Mouse (Mus musculus) kidney, embryonic 14.5 days (tissue): Measurements from ENCODE around the gene Uhrf2. TPM values are rescaled to one million over a fixed set of nuclear protein-coding genes. Genes with fewer than 3 reads are reported as not detected.

ENCODE experiments used
- ATAC-seq: fragments of 200-750 bp; cut with Nextera tagmentation; 2 replicates; pipeline ENCODE4 v1.8.0; 2017; ENCODE audit warnings: moderate number of reproducible peaks, mild to moderate bottlenecking, moderate TSS enrichment, moderate library complexity; ENCODE audit not compliant: low FRiP score, low TSS enrichment
- H3K27ac ChIP-seq: fragments of 300-500 bp; sonication (generic); 2 replicates; pipeline ENCODE4 v1.5.1; 2014; ENCODE audit warnings: low read depth, mild to moderate bottlenecking, low read length, moderate library complexity, mixed read lengths
- H3K27me3 ChIP-seq: fragments of 300-500 bp; sonication (generic); 2 replicates; pipeline ENCODE4 v1.6.1; 2014; ENCODE audit warnings: mild to moderate bottlenecking, low read length; ENCODE audit not compliant: control insufficient read depth, insufficient read depth
- H3K36me3 ChIP-seq: fragments of 300-500 bp; sonication (generic); 2 replicates; pipeline ENCODE4 v1.6.1; 2014; ENCODE audit warnings: low read length, mixed read lengths; ENCODE audit not compliant: control insufficient read depth, insufficient read depth
- H3K4me1 ChIP-seq: fragments of 300-500 bp; sonication (generic); 2 replicates; pipeline ENCODE4 v1.6.1; 2014; ENCODE audit warnings: low read length, mixed read lengths; ENCODE audit not compliant: control insufficient read depth, insufficient read depth
- H3K4me2 ChIP-seq: fragments of 300-500 bp; sonication (generic); replicated peaks from 2 replicates; pipeline ENCODE4 v1.6.1; 2014; ENCODE audit warnings: low read depth, mild to moderate bottlenecking, low read length
- H3K4me3 ChIP-seq: fragments of 300-500 bp; sonication (generic); 2 replicates; pipeline ENCODE4 v1.5.1; 2014; ENCODE audit warnings: mild to moderate bottlenecking, low read length
- H3K9ac ChIP-seq: fragments of 300-500 bp; sonication (generic); 2 replicates; pipeline ENCODE4 v1.6.1; 2014; ENCODE audit warnings: low read depth, mild to moderate bottlenecking, low read length, moderate library complexity
- H3K9me3 ChIP-seq: fragments of 300-500 bp; sonication (generic); 2 replicates; pipeline ENCODE4 v1.6.1; 2016; ENCODE audit warnings: low read length; ENCODE audit not compliant: control insufficient read depth
- WGBS: fragments of 180-500 bp; shearing (Covaris S2); extraction: QIAGEN DNeasy Blood & Tissue Kit; methylation state at CpG from one replicate; pipeline ENCODE4 v1.1.7; 2014; 5-methylcytosine and 5-hydroxymethylcytosine counted together
- polyA plus RNA-seq: library from polyadenylated mRNA; unstranded; fragments of >200 nt; fragmentation: Nextera tagmentation; extraction: Ambion mirVana; gene quantifications from 2 replicates; pipeline ENCODE4 v1.2.1, GENCODE M21; 2014

Uhrf2 gene
- polyA plus RNA-seq, 1 experiment from 2014 or later: 101 TPM

DNA sequence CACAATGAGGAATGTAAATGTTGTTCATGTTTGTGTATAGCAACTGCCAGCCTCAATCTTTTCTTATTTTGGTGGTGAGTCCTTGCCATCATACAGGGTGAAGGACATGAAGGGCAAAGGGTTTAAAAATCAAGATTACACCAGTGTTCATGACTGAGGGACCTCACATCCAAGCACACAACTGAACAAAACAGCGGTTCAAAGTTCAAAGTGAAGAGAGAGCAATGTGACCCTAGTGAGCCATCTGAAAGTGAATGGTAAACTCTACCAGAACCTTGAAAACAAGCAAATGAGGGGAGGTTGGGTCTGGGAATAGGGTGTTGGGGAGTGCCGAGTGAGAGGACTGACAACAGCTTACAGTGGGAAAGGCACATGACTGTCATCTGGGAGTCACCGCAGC lies 81.1 kb downstream of the Uhrf2 start:
- 90% methylated on average over 3 of the region's 3 CpGs for WGBS

DNA sequence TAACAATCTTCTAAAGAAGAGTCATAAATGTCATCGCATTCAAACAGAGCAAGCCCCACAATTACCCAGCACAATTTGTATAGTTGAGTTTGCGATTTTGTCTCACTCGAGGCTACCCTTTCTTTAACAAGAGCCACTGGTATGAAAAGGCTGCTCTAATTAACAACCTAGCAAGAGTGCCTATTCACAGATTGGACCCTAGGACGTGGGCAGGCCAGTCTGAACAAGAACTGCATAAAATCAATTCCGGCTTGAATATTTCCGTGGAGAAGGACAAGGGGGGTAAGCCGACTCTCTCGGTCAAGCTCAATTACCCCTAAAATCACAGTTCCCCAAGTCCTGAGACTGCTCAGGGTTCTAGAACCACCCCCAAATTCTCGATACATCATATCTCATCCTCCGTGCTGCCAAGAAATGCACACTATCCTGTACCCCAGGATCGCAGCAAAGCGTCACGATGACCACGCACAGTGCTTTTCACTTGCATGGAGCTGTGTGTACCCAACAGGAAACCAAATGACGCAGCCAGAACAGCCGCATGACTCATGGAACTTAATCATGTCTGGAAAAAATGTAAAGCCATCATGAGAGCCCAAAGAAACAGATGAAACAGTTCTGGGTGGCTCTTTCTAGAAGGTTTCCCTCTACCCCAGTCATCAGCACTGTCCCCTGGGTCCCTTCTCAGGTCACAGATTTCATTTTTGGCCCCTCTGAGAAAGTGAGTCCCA lies 82.8 kb downstream of the Uhrf2 start:
- 90% methylated on average over 16 of the region's 16 CpGs for WGBS
- Histone ChIP-seq H3K4me2 (no peak overlapping the region), H3K4me1 (0 out of 2 replicates have a peak, but pooled peaks cover 3% of the 10 kb centered on the region)

More for the DNA sequence above, 81.1 kb downstream of the Uhrf2 start:
- H3K4me1 ChIP-seq: no peaks in the 10 kb centered on the region
- H3K9me3 ChIP-seq: no peaks in the 10 kb centered on the region
- no peaks in the 10 kb centered on the region for H3K27me3 ChIP-seq
- H3K4me2 ChIP-seq: no peak overlapping the region
- no peak overlapping the region for H3K27ac ChIP-seq
- no peak overlapping the region for H3K4me3 ChIP-seq
- H3K9ac ChIP-seq: no peak overlapping the region
- H3K36me3 ChIP-seq: no peaks in the 10 kb centered on the region
- no peak for ATAC-seq

DNA sequence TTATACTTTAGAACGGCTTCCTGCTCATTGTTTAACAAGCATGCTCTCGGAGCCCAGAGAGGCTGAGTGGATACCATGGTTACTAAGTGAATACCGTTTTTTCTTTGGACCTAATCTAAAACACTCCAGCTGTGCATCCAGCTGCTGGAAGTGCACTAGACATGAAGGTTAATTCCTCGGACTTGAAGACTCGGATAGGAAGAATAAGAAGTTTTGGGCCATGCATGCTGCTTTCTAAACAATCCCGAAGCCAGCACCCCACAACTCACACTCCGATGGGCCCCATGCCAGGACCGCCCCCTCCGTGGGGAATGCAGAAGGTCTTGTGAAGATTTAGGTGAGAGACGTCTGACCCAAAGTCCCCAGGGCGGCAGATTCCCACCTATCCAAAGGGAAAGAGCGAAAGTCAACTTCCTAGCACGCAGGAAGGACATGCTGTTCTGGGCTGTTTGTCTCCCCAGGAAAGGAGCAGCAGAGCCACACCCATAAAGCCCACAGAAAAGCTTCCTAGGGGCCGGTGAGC lies 84.7 kb downstream of the Uhrf2 start:
- WGBS: 64% methylated on average over 14 of the region's 14 CpGs
- Histone ChIP-seq H3K9ac (no peak overlapping the region), H3K4me3 (no peak overlapping the region), H3K27ac (no peak overlapping the region), H3K4me2 (no peak overlapping the region), H3K9me3 (no peaks in the 10 kb centered on the region), H3K4me1 (0 out of 2 replicates have a peak, but pooled peaks cover 3% of the 10 kb centered on the region), H3K27me3 (no peaks in the 10 kb centered on the region), H3K36me3 (no peaks in the 10 kb centered on the region)
- ATAC-seq: no peak

More for the DNA sequence above, 82.8 kb downstream of the Uhrf2 start:
- no peak overlapping the region for H3K9ac ChIP-seq
- no peaks in the 10 kb centered on the region for H3K9me3 ChIP-seq
- no peaks in the 10 kb centered on the region for H3K27me3 ChIP-seq
- H3K36me3 ChIP-seq: no peaks in the 10 kb centered on the region
- no peak overlapping the region for H3K4me3 ChIP-seq
- no peak for ATAC-seq
- no peak overlapping the region for H3K27ac ChIP-seq

DNA sequence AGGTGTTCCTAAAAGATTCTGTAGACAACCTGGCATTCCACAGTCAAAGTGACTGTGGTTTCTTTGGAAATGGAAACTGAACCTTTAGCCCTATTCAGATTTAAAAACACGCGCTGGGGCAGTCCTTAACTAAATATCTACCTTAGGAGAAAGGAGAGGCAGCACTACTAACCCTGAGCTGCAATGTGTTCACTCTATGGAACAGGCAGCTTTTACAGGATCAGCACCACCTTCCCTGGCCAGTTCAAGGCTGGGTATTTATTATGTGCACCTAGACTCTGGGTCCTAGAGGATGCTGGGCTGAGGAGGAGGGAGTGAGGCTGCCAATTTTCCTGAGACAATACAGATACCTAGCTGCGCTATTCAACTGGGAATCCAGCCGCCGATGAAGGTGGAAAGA lies 85.3 kb downstream of the Uhrf2 start:
- Histone ChIP-seq H3K4me2 (no peak overlapping the region), H3K4me3 (no peak overlapping the region), H3K9me3 (no peaks in the 10 kb centered on the region), H3K36me3 (no peaks in the 10 kb centered on the region), H3K4me1 (0 out of 2 replicates have a peak, but pooled peaks cover 3% of the 10 kb centered on the region), H3K27me3 (no peaks in the 10 kb centered on the region), H3K27ac (no peak overlapping the region), H3K9ac (no peak overlapping the region)
- no peak for ATAC-seq
- WGBS: 86% methylated on average over 5 of the region's 5 CpGs

DNA sequence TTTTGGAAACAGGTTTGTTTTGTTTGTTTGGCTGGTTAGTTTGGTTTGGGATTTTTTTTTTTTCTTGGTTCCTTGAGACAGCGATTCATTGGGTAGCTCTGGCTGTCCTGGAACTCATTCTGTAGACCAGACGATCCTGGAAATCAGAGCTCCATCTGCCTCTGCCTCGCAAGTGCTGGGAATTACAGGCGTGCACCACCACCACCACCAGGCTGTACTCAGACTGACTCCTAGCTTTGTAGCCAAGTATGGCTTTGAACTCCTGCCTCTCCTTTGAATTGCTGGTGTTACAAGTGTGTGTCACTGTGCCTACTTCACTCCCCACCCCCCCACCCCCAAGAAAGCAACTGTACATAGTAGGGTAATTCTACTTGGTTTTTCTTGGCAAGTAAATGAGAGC lies 86.9 kb downstream of the Uhrf2 start:
- Histone ChIP-seq H3K9me3 (no peaks in the 10 kb centered on the region), H3K27me3 (no peaks in the 10 kb centered on the region), H3K9ac (no peak overlapping the region), H3K36me3 (no peaks in the 10 kb centered on the region), H3K4me2 (no peak overlapping the region), H3K4me3 (no peak overlapping the region), H3K27ac (no peak overlapping the region), H3K4me1 (0 out of 2 replicates have a peak, but pooled peaks cover 3% of the 10 kb centered on the region)
- ATAC-seq: no peak
- 73% methylated on average over 4 of the region's 4 CpGs for WGBS

DNA sequence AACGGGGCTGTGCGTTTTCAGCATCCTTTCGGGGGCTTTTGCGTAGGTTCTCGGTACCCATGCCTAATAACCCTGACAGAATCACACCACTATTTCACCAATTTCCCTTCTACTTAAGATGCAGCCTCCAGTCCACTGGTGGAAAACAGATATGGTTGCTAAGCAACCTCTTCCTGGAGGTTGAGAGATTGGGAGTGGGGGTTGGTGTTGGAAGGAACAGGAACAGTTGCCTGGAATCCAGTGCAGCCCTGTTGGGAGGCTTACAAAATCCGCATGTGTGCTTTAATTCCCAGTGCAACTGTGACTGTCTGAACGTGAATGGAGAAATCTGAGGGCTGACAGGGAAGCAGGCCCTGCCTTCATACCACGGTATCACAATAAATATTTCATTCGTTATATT lies 87.5 kb downstream of the Uhrf2 start:
- ATAC-seq: no peak
- Histone ChIP-seq H3K4me2 (no peak overlapping the region), H3K27ac (no peak overlapping the region), H3K27me3 (no peaks in the 10 kb centered on the region), H3K4me1 (0 out of 2 replicates have a peak, but pooled peaks cover 3% of the 10 kb centered on the region), H3K9me3 (no peaks in the 10 kb centered on the region), H3K9ac (no peak overlapping the region), H3K36me3 (no peaks in the 10 kb centered on the region), H3K4me3 (no peak overlapping the region)
- WGBS: 72% methylated on average over 9 of the region's 9 CpGs

DNA sequence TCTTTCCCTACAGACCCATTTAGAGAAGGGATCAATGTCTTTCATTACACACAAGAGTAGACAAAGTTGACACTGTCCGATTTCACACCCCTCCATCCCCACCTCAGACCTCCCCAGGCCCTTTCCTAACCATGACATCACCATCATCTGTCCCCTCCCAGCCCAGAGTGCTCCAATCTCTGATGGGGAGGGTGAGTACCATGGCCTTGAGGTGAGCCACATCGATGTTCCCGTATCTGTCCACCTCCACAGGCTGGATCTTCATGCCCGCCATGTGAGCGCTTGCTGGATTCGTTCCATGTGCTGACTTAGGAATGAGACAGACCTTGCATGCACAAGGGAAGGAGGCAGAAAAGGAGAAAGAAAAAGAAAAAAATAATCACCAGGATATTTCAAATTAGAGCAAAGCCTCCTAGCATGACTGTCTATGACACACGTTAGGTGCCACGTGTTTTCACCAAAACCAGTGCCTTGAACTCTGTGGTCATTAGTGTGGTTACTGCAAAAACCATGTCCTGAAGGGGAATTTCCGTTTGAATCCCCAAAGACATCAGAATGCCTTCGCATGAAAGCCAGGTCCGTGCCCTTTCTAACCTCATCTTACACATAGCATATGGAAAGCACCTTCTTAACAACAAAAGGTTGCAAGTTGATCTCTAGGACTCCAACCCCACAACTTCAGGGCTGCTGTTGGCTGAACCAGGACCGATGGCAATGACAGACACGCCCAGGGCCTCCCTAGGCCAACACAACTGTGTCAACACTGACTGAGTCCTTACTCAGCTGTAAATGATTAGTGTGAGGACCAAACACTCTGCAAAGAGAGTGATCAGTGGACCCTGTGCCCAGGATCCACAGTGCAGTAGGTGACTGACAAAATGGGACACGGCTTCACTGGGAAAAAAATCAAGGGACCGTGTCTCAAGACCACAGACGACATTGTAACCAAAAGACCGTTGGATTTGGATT lies 88.3 kb downstream of the Uhrf2 start:
- Histone ChIP-seq H3K27me3 (no peaks in the 10 kb centered on the region), H3K27ac (no peak overlapping the region), H3K4me1 (0 out of 2 replicates have a peak, but pooled peaks cover 3% of the 10 kb centered on the region), H3K4me2 (no peak overlapping the region), H3K36me3 (no peaks in the 10 kb centered on the region), H3K9ac (no peak overlapping the region), H3K9me3 (no peaks in the 10 kb centered on the region), H3K4me3 (no peak overlapping the region)
- no peak for ATAC-seq
- 90% methylated on average over 17 of the region's 17 CpGs for WGBS

DNA sequence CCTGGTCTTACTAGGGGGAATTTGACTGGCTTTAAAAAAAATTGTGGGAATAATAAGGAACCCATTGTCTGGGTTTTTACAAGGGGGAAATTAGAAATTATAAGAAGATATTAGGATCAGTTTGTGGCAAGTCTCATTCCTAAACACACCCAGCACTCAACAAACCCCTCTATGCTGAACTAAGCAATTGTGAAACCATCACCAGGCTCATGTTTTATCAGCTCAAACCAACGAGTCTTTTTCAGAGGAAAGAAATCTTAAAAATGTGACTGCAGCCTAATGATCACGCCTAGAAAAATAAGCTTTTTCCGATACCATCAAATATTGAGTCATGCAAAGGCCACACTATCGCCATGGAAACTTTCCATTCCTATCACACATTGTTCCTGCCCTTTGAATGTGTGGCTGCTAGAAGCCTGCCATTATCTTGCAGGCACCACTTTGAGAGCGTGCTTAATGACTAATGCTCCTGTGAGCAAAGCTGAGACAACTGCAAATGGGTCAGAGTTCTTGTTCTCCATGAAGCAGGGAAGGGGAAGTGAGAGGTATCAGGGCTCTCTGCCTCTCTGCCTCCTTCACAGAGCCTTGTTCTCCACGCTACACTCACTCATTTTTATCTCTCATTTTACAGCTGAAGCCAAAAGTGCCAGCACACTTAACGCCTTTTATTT lies 94.8 kb downstream of the Uhrf2 start:
- no peak for ATAC-seq
- H3K9ac ChIP-seq: no peak overlapping the region
- no peak overlapping the region for H3K4me3 ChIP-seq
- no peaks in the 10 kb centered on the region for H3K4me1 ChIP-seq
- H3K27ac ChIP-seq: no peak overlapping the region
- no peak overlapping the region for H3K4me2 ChIP-seq
- WGBS: 79% methylated on average over 7 of the region's 7 CpGs
- no peaks in the 10 kb centered on the region for H3K27me3 ChIP-seq
- no peaks in the 10 kb centered on the region for H3K9me3 ChIP-seq
- H3K36me3 ChIP-seq: no peaks in the 10 kb centered on the region
